Mouse (Mus musculus) heart, postnatal 4 days (tissue): Measurements from ENCODE around the gene Gpatch2. TPM values are rescaled to one million over a fixed set of nuclear protein-coding genes. Genes with fewer than 3 reads are reported as not detected.

ENCODE experiments used
- DNase-seq: peaks from one replicate; pipeline ENCODE4 v3.0.0; 2021
- total RNA-seq, 2 experiments: library from RNA; stranded (reverse); gene quantifications; 2 replicates each; pipeline ENCODE4 v1.2.3; 2021

Gpatch2 gene
- total RNA-seq, 2 experiments from 2014 or later, result 15.8 to 18.6 TPM

- no peak for DNase-seq
These were observed 93.2 kb downstream of the Gpatch2 start for GRCm38 (mm10) chr1:187308523-187308922.

- DNase-seq, result no peak
These were observed 95.8 kb downstream of the Gpatch2 start for GRCm38 (mm10) chr1:187311122-187311521.

- DNase-seq, result no peak
These were observed 98.0 kb downstream of the Gpatch2 start for GRCm38 (mm10) chr1:187313323-187313722.

GRCm38 (mm10) chr1:187313763-187314162, 98.5 kb downstream of the Gpatch2 start:
- no peak for DNase-seq

- DNase-seq, result no peak
These were observed 99.2 kb downstream of the Gpatch2 start for GRCm38 (mm10) chr1:187314516-187314915.

- no peak for DNase-seq
These were observed 100.5 kb downstream of the Gpatch2 start for GRCm38 (mm10) chr1:187315821-187316220.

- no peak for DNase-seq
These were observed 101.2 kb downstream of the Gpatch2 start for GRCm38 (mm10) chr1:187316555-187316954.

- DNase-seq, result no peak
These were observed 106.5 kb downstream of the Gpatch2 start for GRCm38 (mm10) chr1:187321814-187322213.

GRCm38 (mm10) chr1:187322505-187323208, 107.3 kb downstream of the Gpatch2 start:
- no peak for DNase-seq

- DNase-seq, result no peak
These were observed 107.9 kb downstream of the Gpatch2 start for GRCm38 (mm10) chr1:187323209-187323589.

GRCm38 (mm10) chr1:187342551-187342950, 127.2 kb downstream of the Gpatch2 start:
- DNase-seq, result no peak

GRCm38 (mm10) chr1:187345156-187345555, 129.8 kb downstream of the Gpatch2 start:
- DNase-seq, result no peak

GRCm38 (mm10) chr1:187346923-187347322, 131.6 kb downstream of the Gpatch2 start:
- no peak for DNase-seq

- DNase-seq, result no peak
These were observed 132.3 kb downstream of the Gpatch2 start for GRCm38 (mm10) chr1:187347606-187348005.

GRCm38 (mm10) chr1:187348053-187348820, 132.9 kb downstream of the Gpatch2 start:
- DNase-seq, result no peak

GRCm38 (mm10) chr1:187348859-187349258, 133.6 kb downstream of the Gpatch2 start:
- no peak for DNase-seq

GRCm38 (mm10) chr1:187356169-187356568, 140.9 kb downstream of the Gpatch2 start:
- DNase-seq, result no peak

GRCm38 (mm10) chr1:187356904-187357303, 141.6 kb downstream of the Gpatch2 start:
- DNase-seq, result no peak

- DNase-seq, result no peak
These were observed 144.9 kb downstream of the Gpatch2 start for GRCm38 (mm10) chr1:187360240-187360639.

GRCm38 (mm10) chr1:187362536-187362935, 147.2 kb downstream of the Gpatch2 start:
- DNase-seq, result no peak

GRCm38 (mm10) chr1:187365424-187365823, 150.1 kb downstream of the Gpatch2 start:
- DNase-seq, result no peak

GRCm38 (mm10) chr1:187366806-187367205, 151.5 kb downstream of the Gpatch2 start:
- DNase-seq, result no peak

- no peak for DNase-seq
These were observed 153.7 kb downstream of the Gpatch2 start for GRCm38 (mm10) chr1:187369049-187369448.

GRCm38 (mm10) chr1:187373506-187373905, 158.2 kb downstream of the Gpatch2 start:
- no peak for DNase-seq
